Mouse (Mus musculus) cerebral cortex, adult 2 months (tissue): Measurements from ENCODE around the gene Enox1.

ENCODE experiments used
- WGBS: fragments of 180-500 bp; shearing (Covaris S2); methylation state at CpG from one replicate; pipeline ENCODE4 v1.1.7; 2018; 5-methylcytosine and 5-hydroxymethylcytosine counted together

Enox1 gene

GRCm38 (mm10) chr14:77618131-77618805 lies 461.7 kb downstream of the Enox1 start:
- WGBS: 69% methylated on average over 13 of the region's 13 CpGs

DNA sequence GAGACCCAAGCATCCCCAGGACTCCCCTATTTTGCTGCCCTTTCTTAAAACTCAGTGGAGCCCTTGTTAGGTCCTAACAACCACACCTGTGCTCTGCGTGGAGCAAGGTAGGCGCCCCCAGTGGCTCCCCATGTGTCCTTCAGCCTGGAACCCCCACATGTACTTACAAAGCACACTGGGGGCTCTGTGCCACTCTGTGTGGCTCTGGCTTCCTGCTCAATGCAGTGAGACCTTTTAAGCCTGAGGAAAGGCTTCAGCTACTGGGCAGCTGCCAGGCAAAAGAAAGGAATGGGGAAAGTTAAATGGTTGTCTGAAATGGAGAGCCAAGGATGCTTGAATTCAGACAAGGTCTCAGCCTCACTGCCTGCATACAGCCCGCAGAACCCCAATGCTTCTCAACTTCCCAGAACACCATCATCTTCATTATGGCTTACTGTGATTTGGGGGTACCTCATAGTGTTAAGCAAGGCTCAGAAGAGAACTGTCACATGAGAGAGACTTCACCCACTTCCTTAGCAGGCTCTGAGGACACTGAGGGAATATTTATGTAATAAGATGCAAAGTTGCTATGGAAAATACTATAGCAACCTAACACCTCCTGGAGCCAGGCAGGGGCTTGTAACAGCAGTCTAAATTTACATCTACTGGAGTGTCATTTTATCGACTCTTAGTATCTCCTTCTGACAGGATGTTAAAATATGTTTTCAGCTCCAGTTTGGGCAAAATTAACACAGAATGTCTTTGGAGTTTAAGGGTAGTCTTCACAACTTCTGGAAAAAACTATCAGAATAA lies 465.1 kb downstream of the Enox1 start:
- WGBS: 47% methylated on average over 4 of the region's 4 CpGs

- 74% methylated on average over 12 of the region's 12 CpGs for WGBS
These were observed 470.3 kb downstream of the Enox1 start for GRCm38 (mm10) chr14:77626557-77627507.

DNA sequence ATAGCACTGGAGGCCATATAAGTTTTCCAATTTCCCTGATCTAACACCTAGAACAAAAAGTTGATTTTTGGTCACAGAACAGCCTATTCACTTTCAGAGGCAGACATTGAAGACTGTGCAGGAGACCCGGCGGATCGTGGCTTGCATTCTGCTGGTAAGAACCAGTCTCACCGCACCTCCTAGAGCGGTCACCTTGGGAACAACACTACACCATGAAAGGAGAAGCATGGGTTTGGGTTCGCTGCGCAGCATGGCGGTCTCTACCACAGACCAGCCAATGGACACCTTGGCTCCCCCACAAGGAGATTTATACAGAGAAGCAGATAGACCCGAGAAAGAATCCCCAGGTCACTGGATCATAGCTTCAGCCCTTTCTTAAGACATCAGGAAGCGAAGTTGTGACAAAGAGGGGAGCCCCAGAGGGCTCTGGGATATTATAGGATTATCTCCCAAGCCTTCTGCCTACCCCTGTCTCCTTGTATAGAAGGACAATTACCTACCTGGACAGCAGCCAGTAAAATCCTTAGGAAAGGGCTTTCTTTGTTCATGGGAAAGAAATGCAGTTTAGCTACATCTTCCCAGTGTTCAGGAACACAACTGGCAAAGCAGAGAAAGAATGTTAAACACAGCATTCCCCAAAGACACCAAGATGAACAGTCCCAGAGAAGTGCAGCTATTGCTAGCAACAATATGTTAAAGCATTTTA lies 476.1 kb downstream of the Enox1 start:
- WGBS: 94% methylated on average over 10 of the region's 10 CpGs

DNA sequence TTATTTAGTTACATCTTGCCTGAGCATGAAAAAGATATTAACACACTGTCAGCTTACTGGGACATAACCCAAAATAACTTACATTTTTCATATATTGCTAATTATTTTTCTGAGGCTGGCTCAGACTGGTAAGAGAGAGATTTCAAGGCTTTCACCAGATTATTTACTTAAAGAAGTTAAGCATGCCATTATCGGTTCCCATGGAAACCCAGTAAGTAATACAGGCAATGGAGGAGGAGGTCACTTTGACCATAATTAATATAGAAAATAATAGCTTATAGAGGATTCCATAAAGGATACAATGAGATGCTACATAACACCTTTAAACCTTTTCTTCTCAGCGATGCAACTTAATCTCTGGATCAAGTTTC lies 476.6 kb downstream of the Enox1 start:
- WGBS: 73% methylated on average over 2 of the region's 2 CpGs

- 30% methylated on average over 6 of the region's 6 CpGs for WGBS
These were observed 480.4 kb downstream of the Enox1 start for GRCm38 (mm10) chr14:77636931-77637330.

GRCm38 (mm10) chr14:77638148-77638547 lies 481.6 kb downstream of the Enox1 start:
- WGBS: 82% methylated on average over 3 of the region's 3 CpGs

DNA sequence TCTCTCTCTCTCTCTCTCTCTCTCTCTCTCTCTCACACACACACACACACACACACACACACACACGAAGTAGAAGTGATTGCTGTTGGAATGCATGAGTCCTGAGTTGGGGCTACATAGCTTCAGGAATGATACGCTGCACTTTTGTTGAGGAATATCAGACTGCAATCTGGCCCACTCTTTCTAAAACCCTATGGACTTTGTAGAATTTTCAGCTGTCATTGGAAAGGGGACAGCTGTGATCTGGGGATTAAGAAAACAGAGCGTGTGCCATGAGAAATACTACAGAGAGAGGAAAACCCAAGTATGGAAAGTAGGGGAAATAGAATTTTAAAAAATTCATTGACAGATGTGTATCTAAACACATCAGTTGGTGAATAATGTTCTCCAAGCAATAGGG lies 482.1 kb downstream of the Enox1 start:
- WGBS: 79% methylated on average over 3 of the region's 3 CpGs

DNA sequence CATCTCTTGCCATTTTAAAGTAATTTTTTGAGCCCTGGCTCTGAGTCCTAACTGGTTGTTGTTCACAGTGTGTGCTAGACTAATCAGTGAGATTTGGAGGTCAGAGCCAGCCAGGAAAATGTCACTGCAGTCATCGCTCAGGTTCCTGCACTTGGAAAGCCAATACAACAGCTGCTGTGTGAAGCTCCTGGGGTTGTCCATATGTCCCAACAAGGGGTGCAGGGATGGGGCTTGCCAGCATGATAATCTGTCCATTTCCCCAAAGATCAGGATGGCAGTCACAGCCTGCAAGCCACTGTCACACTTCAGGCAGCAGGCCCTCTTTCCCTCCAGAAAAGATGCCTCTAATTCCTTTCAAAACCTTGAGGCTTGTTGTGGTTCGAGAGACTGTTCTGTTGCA lies 483.0 kb downstream of the Enox1 start:
- WGBS: 57% methylated on average over 2 of the region's 2 CpGs

DNA sequence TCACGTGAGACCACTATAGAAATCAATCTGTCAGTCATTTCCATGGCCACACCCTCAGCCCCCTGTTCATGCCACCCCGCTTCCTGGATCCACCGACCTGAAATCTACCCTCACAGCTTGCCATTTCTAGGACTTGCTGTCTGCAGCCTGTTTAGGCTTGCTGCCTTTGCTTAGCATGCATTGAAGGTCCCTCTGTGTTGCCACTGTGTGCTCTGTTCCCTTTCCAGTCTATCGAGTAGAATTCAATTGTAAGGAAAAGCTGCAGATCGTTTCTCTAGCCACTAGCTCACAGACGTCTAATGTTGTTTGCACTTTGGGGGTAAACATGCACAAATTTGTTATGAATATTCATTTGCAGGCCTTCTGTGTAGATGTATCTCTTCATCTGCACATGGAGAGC lies 485.8 kb downstream of the Enox1 start:
- 52% methylated on average over 6 of the region's 6 CpGs for WGBS

DNA sequence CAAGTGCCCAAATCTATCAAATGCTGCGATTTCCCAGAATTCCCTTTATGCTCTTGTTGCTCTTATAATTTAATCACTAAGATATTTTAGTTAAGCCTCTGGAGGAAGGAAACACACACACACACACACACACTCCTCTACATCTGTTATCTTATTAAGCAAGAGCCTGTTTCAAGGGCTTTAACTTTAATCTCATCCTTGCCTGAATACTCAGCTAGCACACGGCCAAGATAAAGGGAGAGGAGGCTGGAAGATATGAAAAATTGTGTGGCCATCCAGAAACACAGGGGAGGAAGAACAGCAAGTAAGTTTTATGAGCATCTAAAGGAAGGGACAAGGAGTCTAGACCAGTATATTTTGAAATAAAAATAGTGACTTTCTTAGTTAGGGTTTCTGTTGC lies 489.6 kb downstream of the Enox1 start:
- 68% methylated on average over 2 of the region's 2 CpGs for WGBS

- WGBS: 62% methylated on average over 6 of the region's 6 CpGs
These were observed 490.5 kb downstream of the Enox1 start for GRCm38 (mm10) chr14:77647017-77647416.

GRCm38 (mm10) chr14:77648305-77648704 lies 491.7 kb downstream of the Enox1 start:
- 87% methylated on average over 8 of the region's 8 CpGs for whole genome bisulfite sequencing

GRCm38 (mm10) chr14:77658739-77659138 lies 502.2 kb downstream of the Enox1 start:
- WGBS: 81% methylated on average over 4 of the region's 4 CpGs

DNA sequence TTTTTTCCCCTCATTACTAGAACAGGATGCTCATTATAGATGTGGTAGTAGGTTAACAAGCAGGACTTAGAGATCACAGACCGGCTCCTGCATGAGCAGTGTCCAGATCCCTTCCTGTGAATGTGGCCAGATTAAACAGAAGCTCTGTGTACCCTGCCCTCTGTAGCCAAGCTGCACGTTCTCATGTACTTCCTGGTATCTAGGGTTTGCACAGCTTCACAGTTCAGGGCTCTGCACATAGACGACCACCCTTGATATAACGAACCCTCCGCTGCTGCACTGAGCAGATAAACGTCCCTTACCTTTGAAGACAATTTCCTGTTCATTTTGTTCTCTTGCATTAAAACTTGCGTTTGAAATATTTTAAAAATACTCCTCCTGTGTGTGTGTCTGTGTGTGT lies 505.7 kb downstream of the Enox1 start:
- 70% methylated on average over 7 of the region's 7 CpGs for WGBS

DNA sequence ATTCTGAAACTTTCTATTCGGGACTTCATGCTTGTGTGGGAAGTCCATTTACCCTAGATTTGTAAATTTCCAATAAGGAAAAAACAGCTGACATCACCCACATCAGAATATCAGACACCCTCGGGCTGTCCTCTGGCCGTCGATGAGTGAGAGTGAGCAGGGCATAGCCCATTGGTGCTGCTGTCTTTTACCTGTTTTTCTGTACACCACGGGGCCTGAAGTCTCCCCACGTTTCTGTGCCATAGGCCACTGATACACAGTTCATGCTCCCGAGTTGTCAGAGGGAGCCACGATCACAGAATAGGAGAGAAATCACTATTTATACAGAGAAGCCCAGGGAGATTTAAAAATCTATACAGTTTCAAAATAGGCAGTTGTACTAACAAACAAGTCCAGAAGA lies 506.4 kb downstream of the Enox1 start:
- WGBS: 80% methylated on average over 8 of the region's 8 CpGs

- 80% methylated on average over 3 of the region's 3 CpGs for WGBS
These were observed 511.5 kb downstream of the Enox1 start for GRCm38 (mm10) chr14:77668096-77668495.

DNA sequence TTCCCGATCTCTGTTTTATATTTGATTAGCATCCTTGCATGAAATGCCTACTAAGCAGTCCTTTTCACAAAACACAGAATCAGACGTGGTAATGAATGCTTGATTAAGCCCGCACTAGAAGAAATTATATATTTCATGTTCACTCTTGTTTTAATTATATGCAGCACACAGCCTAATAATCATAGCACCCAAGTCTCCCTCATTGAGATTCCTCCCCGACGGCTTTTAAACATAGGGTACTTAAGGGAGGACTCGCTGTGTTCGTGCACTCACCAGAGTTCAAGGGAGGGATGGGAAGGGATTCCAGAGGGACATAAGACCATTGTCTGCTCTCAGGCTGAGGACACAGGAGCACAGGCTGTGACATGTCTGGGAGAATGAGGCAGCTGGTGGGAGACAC lies 512.9 kb downstream of the Enox1 start:
- 77% methylated on average over 7 of the region's 7 CpGs for WGBS

DNA sequence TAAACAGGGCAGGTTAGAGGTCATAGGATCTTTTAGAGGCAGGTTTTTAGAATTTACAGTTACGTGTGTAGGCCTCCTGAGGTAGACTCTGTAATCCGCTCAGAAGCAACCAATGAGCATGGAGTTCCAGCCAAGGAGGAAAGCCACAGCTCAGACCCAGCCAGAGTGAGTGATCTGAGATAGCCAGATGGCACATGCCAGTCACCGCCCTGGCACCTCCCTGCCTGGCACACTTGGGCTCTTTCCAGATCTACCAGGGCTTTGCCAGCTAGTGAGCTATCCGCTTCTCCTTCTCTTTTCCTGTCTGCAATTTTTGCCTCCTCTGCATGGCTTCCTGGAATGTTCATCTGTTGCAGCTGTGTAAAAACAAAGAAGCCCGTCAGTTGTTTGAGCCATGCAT lies 514.4 kb downstream of the Enox1 start:
- WGBS: 65% methylated on average over 5 of the region's 5 CpGs

DNA sequence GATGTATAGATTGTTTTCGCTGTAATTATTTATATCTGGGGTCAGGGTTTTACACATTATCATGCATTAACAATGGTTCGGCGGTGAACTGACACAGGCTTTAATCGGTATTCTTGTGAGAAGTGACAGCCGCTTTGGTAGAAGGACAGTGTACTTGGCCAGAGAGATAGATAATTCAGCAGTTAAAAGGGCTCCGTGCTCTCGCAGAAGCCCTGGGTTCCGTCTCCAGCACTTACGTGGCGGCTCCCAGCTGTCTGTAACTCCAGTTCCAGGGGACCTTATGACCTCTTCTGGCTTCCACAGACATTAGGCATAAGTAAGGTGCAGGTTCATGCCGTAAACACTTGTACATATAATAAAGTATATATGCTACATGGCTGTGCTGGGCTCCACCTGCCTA lies 515.4 kb downstream of the Enox1 start:
- WGBS: 88% methylated on average over 11 of the region's 11 CpGs

- WGBS: 45% methylated on average over 8 of the region's 8 CpGs
These were observed 516.6 kb downstream of the Enox1 start for GRCm38 (mm10) chr14:77673138-77673537.

DNA sequence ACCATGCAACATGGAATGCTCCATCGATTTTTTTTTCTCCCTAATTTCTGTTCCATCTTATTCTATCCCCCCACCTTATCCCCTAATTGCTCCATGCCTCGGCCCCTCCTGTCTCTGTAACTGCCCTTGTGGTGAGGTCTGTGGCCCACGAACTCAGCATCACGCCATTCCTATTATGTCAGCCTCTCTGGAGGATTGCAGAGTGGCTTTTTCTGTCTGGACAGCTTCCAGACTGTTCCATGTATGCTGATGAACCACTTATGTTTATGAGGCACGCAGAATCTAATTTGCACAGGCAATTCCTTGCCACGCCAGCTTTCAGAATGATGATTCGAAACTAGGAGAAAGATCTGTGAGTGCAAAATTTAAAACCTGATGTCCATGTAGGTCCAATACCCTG lies 521.4 kb downstream of the Enox1 start:
- WGBS: 56% methylated on average over 7 of the region's 7 CpGs
